Mouse (Mus musculus): ENCODE measurements around the gene Stoml1. TPM values are rescaled to one million over a fixed set of nuclear protein-coding genes. Genes with fewer than 3 reads are reported as not detected.

Gene Stoml1
- polyA plus RNA-seq, 1 experiment, result 32.5 TPM

DNA sequence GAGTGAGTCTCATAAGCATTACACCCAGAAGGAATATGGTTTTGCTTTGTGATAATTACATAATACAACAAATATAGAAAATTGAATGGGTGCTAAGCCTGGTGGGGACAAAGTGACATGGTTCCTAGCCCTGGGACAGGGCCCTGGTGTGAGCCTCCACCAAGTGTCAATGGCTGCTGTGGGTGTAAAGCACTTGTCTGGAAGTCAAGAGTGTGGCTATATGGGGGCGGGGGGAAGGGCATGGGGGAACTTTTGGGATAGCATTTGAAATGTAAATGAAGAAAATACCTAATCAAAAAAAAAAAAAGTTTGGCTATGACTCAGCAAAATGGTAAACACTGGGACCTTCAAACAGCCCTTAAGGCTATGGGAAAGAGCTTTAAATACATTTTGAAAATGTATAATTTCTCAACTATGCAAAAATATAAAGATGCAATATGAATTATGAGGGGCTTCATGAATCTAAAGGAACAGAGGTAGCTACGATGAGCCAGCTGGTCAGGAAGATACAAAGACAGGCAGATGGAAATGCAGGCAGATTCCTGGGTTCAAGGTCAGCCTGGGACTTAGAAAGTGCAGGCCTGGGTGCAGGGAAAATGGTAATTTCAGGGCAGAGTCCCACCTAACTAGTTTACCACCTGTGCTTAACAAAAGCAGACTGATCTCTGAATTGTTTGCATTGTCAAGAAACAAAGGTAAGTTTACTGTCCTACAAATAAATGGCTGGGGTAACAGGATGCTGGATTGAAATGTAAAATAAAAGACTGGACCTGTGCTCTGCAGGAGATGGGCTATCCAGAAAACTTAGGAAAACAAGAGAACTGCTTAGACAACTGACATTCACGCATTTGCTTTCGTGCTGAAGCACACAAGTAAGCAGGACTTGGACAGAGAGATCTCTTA is 26.1 kb downstream of the Stoml1 start:
- no peak for DNase-seq
- H3K27me3 ChIP-seq (replicated peaks; ENCODE audit: control insufficient read depth, insufficient read depth, low read length), result no peaks in the 10 kb centered on the region
- no peaks in the 10 kb centered on the region for H3K36me3 ChIP-seq (ENCODE audit: control insufficient read depth, insufficient read depth, low read length)
- WGBS, result 84% methylated on average over 4 of the region's 4 CpGs
- no peak overlapping the region for H3K27ac ChIP-seq (ENCODE audit: insufficient read depth, low read depth, low read length)
- H3K4me3 ChIP-seq (ENCODE audit: insufficient read depth, low read depth, low read length), result no peak overlapping the region
- TF ChIP-seq CTCF (conservative IDR thresholded peaks at IDR 0.05; ENCODE audit: insufficient read depth, insufficient read length, low read depth, low read length), result no peak
- peaks cover 10% of the 10 kb centered on the region for H3K4me1 ChIP-seq (ENCODE audit: control insufficient read depth, insufficient read depth, low read length)

DNA sequence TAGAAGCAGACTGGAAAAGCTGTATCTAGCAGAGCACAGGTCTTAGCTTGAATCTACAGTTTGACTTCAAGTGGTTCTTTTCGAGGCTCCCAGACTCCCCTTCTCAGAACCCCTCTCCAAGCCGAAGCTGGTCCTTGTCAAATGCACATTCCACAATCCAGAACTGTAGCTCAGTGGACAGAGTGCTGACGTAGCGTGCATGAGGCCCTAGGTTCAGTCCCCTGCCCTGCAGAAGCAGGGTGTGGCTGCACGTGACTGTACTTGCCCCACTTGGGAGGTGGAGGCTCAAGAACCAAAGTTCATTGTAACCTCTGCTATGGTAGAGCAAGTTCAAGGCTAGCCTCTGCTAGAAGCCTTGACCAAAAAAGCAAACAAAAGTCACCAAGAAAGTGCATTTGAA is 26.8 kb downstream of the Stoml1 start:
- H3K4me1 ChIP-seq (ENCODE audit: control insufficient read depth, insufficient read depth, low read length), result peaks cover 10% of the 10 kb centered on the region
- TF ChIP-seq POLR2A (IDR thresholded peaks at IDR 0.05; ENCODE audit: low read depth, low read length) (no peak), CTCF (conservative IDR thresholded peaks at IDR 0.05; ENCODE audit: insufficient read depth, insufficient read length, low read depth, low read length) (no peak)
- WGBS, result 61% methylated on average over 5 of the region's 5 CpGs
- H3K27me3 ChIP-seq (replicated peaks; ENCODE audit: control insufficient read depth, insufficient read depth, low read length), result no peaks in the 10 kb centered on the region
- no peaks in the 10 kb centered on the region for H3K36me3 ChIP-seq (ENCODE audit: control insufficient read depth, insufficient read depth, low read length)
- no peak overlapping the region for H3K27ac ChIP-seq (ENCODE audit: insufficient read depth, low read depth, low read length)
- H3K4me3 ChIP-seq (ENCODE audit: insufficient read depth, low read depth, low read length), result no peak overlapping the region
- DNase-seq, result peak; percentile 45

DNA sequence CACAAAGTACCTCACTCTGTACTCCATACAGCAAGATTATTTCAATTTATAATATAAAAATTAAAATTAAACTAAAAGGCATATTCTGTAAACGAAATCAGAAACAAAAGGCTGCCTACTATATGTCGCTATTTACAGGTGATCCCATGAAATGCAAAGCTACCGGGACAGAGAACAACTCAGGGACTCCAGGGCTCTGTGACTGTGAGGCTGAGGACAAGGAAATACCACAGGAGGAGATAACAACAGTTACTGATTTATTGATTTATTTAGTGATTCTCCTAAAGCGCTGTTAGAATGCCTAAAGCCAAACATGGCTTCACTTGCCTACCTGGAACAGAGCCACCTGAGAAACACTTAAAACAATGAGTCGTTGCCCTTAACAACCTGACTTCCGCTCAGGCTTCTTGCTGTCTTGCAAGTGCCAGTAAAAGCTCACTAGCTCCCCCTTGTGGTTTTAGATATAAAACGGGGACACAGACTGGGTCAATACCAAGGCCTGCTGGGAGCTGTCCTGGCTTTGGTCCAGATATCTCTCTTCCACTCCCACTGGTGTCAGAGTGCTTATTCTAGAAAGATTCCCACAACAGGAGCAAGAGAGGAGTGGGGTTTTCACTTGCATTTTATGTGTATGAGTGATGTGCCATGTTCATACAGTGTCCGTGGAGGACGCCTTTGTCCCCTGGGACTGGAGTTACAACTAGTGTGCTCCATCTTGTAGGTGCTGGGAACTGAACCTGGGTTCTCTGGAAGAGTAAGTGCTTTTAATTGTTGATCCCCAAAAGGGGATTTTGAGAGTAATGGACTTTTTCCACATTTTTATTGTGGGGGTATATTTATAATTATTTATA is 27.5 kb downstream of the Stoml1 start:
- Histone ChIP-seq H3K27me3 (replicated peaks; ENCODE audit: control insufficient read depth, insufficient read depth, low read length) (no peaks in the 10 kb centered on the region), H3K36me3 (ENCODE audit: control insufficient read depth, insufficient read depth, low read length) (no peaks in the 10 kb centered on the region), H3K27ac (ENCODE audit: insufficient read depth, low read depth, low read length) (no peak overlapping the region), H3K4me3 (ENCODE audit: insufficient read depth, low read depth, low read length) (no peak overlapping the region), H3K4me1 (ENCODE audit: control insufficient read depth, insufficient read depth, low read length) (peaks cover 5% of the 10 kb centered on the region)
- WGBS, result 34% methylated on average over 9 of the region's 9 CpGs
- peak; percentile 78 for TF ChIP-seq CTCF (conservative IDR thresholded peaks at IDR 0.05; ENCODE audit: insufficient read depth, insufficient read length, low read depth, low read length)
- TF ChIP-seq POLR2A (IDR thresholded peaks at IDR 0.05; ENCODE audit: low read depth, low read length), result no peak
- DNase-seq, result peak; percentile 94

DNA sequence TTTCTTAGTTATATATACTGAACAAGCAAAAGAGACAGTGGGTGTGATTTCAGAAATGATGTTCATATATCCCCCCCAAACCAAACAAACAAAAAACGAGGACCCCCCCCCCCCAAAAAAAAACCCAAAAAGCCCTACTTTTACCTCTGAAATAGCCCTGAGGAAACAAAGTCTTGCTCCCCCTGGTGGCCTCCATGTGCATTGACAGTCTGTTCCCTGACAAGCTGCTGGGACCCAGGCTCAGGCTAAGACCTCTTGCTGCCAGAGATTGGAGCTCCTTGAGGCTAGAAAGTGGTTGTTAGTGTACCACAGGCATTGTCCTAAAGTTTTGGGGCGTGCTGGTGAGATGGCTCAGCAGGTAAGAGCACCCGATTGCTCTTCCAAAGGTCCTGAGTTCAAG is 28.6 kb downstream of the Stoml1 start:
- DNase-seq, result peak; percentile 40
- 58% methylated on average over 3 of the region's 3 CpGs for WGBS
- H3K27me3 ChIP-seq (replicated peaks; ENCODE audit: control insufficient read depth, insufficient read depth, low read length), result no peaks in the 10 kb centered on the region

DNA sequence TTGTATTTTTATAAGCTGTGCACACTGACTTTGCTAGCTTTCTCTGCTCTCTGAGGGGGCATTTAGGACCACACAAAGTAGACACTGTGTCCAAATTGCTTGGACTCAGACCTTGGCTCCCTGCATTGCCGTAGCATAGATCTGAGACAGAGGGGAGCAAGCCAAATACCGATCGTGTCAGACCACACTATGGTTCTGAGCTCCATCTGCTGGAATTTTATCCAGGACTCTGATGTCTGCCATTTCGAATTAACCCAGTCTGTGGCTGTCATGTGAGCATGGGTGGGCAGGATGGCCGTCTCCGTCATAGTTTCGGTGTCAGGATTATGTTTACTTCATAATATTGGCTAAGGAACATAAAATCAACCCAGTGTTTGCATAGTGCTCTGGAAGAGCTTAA is 30.5 kb downstream of the Stoml1 start:
- 59% methylated on average over 7 of the region's 7 CpGs for WGBS
- Histone ChIP-seq H3K4me1 (ENCODE audit: control insufficient read depth, insufficient read depth, low read length) (no peaks in the 10 kb centered on the region; the same call in 1 of the 2 replicates), H3K27me3 (replicated peaks; ENCODE audit: control insufficient read depth, insufficient read depth, low read length) (no peaks in the 10 kb centered on the region), H3K4me3 (ENCODE audit: insufficient read depth, low read depth, low read length) (no peak overlapping the region), H3K27ac (ENCODE audit: insufficient read depth, low read depth, low read length) (no peak overlapping the region), H3K36me3 (ENCODE audit: control insufficient read depth, insufficient read depth, low read length) (no peaks in the 10 kb centered on the region)
- DNase-seq, result no peak
- TF ChIP-seq CTCF (conservative IDR thresholded peaks at IDR 0.05; ENCODE audit: insufficient read depth, insufficient read length, low read depth, low read length) (no peak), POLR2A (IDR thresholded peaks at IDR 0.05; ENCODE audit: low read depth, low read length) (no peak)

More for the DNA sequence above, 28.6 kb downstream of the Stoml1 start:
- Histone ChIP-seq H3K36me3 (ENCODE audit: control insufficient read depth, insufficient read depth, low read length) (no peaks in the 10 kb centered on the region), H3K4me3 (ENCODE audit: insufficient read depth, low read depth, low read length) (no peak overlapping the region), H3K27ac (ENCODE audit: insufficient read depth, low read depth, low read length) (no peak overlapping the region), H3K4me1 (ENCODE audit: control insufficient read depth, insufficient read depth, low read length) (no peaks in the 10 kb centered on the region; the same call in 1 of the 2 replicates)
- TF ChIP-seq CTCF (conservative IDR thresholded peaks at IDR 0.05; ENCODE audit: insufficient read depth, insufficient read length, low read depth, low read length) (peak; percentile 61), POLR2A (IDR thresholded peaks at IDR 0.05; ENCODE audit: low read depth, low read length) (no peak)

DNA sequence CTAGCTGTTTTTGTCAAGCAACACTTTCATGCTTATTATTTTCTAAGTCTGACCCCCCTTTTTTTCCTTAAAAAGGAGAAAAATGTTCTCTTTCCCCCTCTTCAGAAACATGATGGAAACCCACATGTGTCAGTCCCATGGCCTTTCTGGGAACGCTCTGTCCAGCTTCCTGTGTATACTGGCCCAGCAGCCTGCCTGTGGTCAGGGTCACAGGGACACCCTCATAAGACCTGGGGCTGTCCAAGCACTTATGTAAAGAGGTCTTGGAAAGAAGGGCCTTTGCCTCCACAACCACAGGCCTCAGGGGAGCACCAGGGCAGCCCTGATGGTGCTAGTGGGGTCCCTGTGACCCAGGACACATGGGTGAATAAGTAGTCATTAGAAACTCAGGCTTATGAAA is 36.1 kb downstream of the Stoml1 start:
- H3K27me3 ChIP-seq (replicated peaks; ENCODE audit: control insufficient read depth, insufficient read depth, low read length), result no peaks in the 10 kb centered on the region
- TF ChIP-seq POLR2A (IDR thresholded peaks at IDR 0.05; ENCODE audit: low read depth, low read length), result no peak
- no peak for TF ChIP-seq CTCF (conservative IDR thresholded peaks at IDR 0.05; ENCODE audit: insufficient read depth, insufficient read length, low read depth, low read length)
- peak overlapping the region; percentile 70 for H3K27ac ChIP-seq (ENCODE audit: insufficient read depth, low read depth, low read length)
- H3K4me1 ChIP-seq (ENCODE audit: control insufficient read depth, insufficient read depth, low read length), result no peaks in the 10 kb centered on the region
- H3K4me3 ChIP-seq (ENCODE audit: insufficient read depth, low read depth, low read length), result no peak overlapping the region
- WGBS, result 79% methylated on average over 1 of the region's 1 CpGs
- peak; percentile 63 for DNase-seq
- H3K36me3 ChIP-seq (ENCODE audit: control insufficient read depth, insufficient read depth, low read length), result no peaks in the 10 kb centered on the region

DNA sequence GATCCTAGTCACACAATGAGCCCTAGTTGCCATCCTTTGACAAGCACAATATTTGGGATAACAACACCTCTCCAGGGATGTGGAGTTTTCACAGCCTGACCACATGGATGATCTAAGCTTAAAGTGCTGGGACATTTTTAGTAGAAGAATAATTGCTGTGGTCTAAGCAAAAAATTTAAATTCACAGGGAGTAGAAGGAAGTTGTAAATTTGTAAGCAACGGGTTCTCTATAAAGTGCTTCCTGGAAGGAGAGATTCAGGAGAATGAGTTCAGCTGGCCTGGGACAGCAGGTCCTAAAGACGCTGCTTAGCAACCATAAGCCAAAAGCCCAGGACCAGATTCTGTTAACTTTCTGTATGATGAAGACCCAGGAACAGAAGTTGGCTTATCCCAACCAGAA is 36.9 kb downstream of the Stoml1 start:
- no peak overlapping the region for H3K4me3 ChIP-seq (ENCODE audit: insufficient read depth, low read depth, low read length)
- H3K4me1 ChIP-seq (ENCODE audit: control insufficient read depth, insufficient read depth, low read length), result no peaks in the 10 kb centered on the region
- TF ChIP-seq CTCF (conservative IDR thresholded peaks at IDR 0.05; ENCODE audit: insufficient read depth, insufficient read length, low read depth, low read length) (no peak), POLR2A (IDR thresholded peaks at IDR 0.05; ENCODE audit: low read depth, low read length) (no peak)
- H3K36me3 ChIP-seq (ENCODE audit: control insufficient read depth, insufficient read depth, low read length), result no peaks in the 10 kb centered on the region
- DNase-seq, result no peak
- H3K27me3 ChIP-seq (replicated peaks; ENCODE audit: control insufficient read depth, insufficient read depth, low read length), result no peaks in the 10 kb centered on the region
- H3K27ac ChIP-seq (ENCODE audit: insufficient read depth, low read depth, low read length), result peak overlapping the region; percentile 67
- WGBS, result 69% methylated on average over 2 of the region's 2 CpGs

All from kidney, adult 2 months (tissue).